Mouse (Mus musculus): Measurements from ENCODE around the gene Hmg20b.

Gene Hmg20b

DNA sequence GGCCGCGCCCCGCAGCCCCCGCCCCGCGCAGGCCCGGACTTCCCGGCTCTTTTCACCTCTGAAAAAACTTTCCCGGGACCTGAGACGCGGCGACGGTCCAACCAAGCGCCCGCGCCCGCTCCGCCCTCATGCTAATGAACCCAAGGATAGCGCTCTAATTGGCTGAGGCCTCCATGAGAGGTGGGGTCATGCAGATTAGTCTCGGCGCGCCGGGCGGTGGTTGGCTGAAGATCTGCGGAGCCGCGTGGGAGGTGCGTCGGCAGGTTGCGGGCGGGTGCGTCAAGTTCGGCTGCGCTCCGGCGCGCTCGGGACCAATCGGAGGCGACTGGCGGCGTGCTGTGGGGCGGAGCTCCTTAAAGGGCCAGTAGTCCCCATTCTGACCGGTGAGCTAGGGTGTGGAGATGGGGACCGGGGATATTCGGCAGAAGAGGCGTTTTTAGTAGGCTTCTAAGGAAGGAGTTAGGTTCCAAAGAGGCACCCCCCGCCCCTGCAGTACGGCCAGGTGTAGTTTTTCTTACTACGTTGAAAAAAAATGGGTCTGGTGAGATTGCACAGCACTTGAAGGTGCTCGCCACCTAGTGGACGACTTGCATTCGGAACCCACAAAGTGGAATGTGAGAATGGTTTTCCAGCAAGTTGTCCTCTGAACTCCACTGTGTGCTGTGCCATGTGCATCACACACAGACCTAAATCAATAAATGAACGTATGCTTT is at the start of gene Hmg20b:
TSS of gene Hmg20b (minus strand) at position 130 of the 713 bp plus-strand sequence.
- DNase-seq (ENCODE audit: low spot score), result peak; percentile 100

DNA sequence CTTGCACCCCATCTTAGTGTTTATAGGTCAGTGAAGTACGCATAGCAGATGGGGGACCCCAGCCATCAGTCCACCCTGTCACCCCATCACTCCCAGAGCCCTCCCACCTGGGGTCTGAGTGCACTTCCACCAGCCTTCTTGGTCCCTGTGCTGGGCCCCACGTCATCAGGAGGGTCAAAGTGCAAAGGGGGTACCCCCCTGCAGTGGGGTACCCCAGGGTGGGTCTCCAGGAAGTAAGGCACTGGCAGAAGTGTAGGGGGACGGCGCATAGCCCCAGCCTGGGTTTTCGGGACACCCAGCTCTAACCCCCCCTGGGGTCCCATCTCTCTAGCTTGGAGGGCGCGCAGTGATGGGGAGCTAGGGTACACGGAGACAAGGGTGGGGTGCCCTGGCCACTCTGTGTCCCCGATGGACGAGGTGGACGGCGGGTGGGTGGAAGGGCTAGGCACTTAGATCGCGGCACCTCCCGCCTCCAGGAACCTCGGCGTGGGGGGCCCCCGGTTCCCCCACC is 49.6 kb upstream of the Hmg20b start:
- no peak for DNase-seq (ENCODE audit: low spot score)

DNA sequence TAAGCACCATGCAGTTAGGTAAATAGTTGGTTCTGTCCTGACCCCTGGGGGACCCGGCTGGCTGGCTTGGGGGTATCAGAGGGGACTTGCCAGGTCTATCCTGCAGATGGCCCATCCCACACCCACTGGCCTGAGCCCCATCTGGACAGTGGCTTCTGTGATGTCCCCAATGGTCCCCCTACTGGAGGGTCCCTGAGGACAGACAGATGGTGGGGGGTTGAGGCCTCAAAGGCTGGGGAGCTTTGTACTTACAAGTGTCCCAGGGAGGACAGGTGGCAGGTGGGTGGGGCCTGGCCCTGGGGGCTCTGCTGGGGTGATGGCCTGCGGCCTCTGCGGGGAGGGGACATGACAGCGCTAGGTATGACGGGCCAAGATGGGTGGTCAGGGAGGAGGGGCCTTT is 49.0 kb upstream of the Hmg20b start:
- no peak for DNase-seq (ENCODE audit: low spot score)

DNA sequence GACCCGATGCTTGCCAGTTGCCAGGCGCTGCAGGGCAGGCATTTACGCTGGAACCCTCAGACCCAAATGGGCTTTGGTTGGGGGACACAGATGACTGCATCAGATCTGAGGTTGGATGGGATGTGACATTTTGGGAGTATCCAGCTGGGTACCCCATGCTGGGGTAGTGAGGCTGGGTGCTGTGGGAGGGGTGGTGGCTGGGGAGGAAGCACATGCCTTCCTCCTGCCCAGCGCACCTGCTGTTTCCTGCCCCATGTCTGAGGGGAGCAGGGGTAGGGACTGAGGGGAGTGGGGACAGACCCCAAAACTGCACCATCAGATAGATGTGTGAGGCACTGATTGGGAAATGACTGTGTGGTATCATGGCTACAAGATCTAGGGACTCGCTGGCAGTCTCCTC is 46.5 kb upstream of the Hmg20b start:
- DNase-seq (ENCODE audit: low spot score), result no peak

DNA sequence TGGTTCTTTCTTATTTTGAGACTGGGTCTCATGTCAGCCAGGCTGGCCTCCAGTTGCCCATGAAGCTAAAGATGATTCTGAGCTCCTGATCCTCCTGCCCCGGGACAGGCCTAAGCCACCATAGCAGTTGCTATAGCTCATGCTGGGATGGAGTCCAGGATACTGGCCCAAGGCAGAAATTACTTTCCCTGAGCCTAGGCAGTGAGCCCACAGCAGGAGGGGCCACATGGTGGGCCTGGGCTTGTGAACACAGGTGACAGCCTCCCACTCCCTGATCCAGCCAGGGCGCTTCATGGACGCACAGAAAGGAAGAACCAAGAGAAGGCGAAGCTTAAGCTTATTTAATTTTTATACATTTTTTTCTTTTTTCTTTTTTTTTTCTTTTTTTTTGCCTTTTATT is 45.6 kb upstream of the Hmg20b start:
- no peak for DNase-seq (ENCODE audit: low spot score)

DNA sequence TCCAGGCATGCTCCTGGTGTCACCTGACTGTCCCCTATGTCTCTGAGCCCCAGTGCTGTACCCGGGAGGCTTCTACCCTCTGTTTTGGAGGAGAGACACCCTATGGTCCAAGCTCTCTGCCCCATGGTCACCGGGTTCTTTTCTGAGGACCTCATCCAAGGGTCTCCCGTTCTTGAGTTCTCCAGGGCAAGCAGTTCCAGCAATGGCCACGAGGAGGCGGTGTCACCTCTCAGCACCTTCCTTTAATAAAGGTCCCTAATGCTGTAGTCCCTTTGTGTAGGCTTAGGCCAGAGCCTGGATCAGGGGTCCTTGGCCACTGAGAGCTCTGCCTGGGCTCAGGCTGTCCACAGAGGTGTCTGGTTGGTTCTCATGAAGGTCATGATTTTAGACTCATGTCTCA is 44.8 kb upstream of the Hmg20b start:
- DNase-seq (ENCODE audit: low spot score), result no peak

DNA sequence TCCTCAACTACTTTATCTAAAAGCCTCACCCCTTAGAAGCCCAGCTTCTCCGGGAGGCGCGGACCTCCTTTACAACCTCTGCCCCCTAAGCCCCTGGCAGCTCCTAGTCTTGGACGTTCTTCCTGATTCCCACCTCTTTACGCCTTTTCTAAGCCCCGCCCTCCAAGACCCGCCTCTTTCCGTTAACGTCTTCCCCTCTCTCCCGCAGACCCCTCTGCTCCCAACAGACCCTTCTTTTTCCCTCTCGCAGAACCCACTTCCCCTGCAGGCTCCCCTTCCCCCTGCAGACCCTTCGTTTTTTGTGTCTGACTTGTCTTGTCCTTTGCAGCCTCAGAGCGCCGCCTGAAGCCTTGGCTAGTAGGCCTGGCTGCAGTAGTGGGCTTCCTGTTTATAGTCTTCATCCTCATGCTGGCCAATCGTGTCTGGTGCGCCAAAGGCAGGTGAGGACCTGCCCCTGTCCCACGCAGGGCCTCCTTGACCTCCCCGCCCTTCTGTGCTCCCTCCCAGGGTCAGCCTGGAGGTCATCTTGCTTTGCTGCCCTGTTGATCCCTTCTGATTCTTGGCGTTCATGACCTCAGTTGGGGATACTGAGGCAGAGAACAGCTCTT is 43.3 kb upstream of the Hmg20b start:
- no peak for DNase-seq (ENCODE audit: low spot score)

DNA sequence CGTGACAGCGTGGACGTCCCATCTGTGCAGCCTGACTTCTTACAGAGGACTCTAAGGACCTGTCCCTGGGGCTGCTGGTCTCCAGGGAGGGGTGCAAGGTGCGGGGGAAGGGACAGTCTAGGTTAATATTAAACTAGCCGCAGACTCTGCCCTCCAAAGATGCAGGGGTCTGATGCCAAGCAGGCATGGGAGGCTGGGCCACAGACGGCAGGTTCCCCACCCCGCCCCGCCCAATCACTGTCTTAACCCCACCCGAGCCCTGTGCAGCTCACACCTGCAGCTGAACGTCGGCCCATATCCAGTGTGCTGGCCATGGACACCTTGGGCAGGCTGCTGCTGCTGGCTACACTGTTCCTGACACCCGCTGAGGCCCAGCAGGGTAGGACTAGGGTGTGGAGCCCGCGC is 42.5 kb upstream of the Hmg20b start, which contains the start of gene Smim24:
TSS of gene Smim24 (plus strand) at position 271 of the 405 bp plus-strand sequence.
- no peak for DNase-seq (ENCODE audit: low spot score)

DNA sequence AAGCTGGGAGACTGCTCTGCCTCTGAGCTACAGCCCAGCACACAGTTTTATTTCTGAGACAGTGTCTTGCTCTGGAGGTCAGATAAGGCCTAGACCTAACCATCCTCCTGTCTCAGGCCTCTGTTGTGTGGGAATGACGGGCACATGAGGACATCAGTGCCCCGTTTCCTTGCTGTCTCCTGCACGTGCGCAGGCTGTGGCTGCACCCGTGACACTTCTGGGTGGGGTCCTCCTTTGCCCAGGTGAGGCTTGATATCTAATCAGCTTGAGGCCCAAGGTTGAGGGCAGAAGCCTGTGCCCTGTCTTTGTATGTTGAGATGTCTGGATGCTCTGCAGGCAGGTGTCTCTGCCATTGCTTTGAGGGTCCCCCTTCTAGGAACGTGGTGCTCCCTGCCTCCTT is 42.0 kb upstream of the Hmg20b start:
- no peak for DNase-seq (ENCODE audit: low spot score)

DNA sequence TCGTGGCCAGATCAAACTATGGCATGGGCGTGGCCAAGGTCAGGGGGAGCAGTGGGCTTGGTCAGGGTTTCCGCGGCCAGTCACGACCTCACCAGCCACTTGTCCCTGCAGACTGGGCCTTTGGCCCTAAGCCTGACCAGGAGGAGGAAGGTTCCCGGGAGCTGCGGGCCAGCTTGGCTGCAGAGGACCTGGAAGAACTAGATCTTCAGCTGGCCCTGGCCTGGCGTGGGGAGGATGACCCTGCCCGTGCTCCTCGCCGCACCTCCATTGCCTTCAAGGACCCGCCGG is 40.3 kb upstream of the Hmg20b start:
- DNase-seq (ENCODE audit: low spot score), result no peak

DNA sequence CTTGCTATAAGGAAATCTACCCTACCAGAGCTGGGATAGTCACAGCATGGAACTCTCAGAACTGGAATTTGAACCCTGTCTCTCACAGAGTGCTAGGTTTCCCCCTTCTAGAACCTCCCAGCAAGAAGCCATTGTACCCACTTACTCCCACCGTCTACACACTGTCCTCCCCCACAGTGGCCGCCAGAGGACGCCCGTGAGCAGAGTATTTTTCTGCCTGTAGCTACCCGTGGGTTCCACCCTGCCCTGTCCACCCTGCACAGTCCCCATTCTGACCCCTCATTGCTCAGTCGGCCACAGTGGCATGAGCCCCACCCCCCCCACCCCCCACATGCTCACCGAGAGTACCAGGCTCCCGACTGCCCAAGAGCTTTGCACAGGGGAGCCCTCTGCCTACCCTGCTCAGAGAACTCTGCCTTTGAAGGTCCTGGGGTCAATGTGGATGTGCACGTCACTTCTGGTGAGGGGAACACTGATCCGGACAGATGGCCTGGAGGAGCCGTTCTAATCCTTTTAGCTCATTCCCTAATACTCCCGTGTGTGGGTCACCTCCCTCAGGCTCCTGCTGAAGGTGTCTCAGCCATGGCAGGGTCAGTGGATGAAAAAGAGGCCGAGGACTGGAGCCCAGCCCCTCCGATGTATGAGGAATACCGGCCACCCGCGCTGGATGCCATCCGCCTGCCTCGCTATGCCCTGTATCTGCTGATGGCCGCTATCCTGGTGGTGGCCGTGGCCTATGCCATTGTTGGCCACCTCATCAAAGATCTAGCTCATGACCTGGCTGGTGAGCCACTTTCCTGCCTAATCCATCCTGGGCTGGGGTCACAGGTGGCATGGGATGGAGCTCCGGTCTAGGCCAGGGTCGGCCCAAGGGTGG is 39.8 kb upstream of the Hmg20b start:
- no peak for DNase-seq (ENCODE audit: low spot score)

DNA sequence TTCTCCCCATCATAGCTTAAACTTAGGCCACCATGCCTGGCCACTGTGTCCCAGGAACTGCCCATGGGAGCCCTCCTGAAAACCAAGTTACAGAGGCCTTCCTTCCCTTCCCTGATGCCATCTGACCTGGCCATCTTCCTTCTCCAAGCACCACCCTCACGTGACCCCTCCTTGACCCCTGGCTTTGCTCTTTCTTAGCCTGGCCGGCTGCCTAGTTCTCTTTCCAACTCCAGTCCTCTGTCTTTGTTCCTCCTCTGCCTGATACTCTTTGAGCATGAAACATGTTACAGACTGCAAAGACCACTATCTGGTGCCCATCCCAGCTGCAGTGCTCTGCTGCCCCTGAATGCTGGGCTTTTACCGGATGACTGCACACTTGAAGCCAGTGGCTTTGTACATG is 39.1 kb upstream of the Hmg20b start:
- DNase-seq (ENCODE audit: low spot score), result peak; percentile 80

DNA sequence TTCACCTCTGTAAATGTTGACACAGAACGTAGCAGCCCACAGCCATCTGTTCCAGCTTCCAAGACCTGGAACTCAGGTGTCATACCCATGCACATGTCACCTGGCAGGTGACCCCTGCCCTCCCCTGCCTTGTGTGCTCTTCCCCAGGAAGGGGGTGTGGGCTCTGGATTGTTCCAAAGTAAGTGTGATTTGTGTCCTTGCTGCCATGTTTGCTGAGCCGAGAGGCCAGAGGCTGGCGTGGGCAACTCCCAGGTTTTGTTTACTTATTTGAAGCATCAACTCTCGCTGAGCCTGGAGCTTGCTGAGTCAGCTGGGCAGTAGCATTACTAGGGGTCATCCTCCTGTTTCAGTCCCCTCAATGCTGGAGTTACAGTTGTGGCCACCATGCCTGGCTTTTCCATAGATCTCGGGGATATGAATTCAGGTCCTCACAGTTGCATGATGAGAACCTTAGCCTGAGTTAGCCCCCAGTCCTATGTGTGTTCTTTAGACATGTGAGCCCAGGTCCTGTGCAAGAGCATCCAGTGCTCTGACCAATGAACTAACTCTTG is 38.3 kb upstream of the Hmg20b start, which contains the start of gene Gm48552:
TSS of gene Gm48552 (plus strand) at position 501 of the 551 bp plus-strand sequence.
- no peak for DNase-seq (ENCODE audit: low spot score)

DNA sequence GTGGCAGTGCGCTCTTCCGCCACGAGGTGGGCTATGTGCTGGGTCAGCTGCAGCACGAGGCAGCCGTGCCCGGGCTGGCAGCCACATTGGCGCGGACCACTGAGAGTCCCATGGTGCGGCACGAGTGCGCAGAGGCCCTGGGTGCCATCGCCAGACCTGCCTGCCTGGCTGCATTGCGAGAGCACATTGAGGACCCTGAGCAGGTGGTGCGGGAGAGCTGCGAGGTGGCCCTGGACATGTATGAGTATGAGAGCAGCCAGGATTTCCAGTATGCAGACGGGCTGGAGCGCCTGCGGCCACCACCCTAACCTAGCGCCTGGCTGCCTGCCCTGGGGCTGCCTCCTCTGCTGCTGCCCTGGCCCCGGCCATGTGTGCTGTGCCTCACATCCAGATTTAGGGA is 37.4 kb upstream of the Hmg20b start:
- no peak for DNase-seq (ENCODE audit: low spot score)

DNA sequence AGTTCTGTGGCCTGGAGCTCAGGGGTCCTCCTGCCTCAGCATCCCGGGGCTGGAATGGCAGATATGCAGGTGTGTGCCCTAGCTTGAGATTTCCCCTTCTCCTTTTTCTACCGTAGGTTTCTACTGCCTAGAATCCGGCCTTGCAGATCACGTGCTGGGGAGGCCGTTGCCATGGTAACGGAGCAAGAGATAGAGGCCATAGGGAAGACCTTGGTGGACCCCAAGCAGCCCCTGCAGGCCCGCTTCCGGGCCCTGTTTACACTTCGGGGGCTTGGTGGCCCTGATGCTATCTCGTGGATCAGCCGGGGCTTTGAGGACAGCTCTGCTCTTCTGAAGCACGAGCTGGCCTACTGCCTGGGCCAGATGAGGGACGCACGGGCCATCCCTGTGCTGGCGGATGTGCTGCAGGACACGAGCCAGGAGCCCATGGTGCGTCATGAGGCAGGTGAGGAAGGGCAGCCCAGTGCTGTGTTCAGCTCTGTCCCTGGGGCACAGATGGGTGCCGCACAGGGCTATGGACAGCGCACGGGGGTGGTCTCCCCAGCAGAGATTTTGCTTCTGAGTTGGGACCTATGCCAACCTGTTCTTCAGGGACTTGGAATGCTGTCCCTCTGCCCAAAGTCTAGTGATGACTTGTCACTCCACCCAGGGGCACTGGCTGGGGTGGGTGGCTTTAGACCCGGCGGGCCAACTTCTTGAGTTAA is 35.5 kb upstream of the Hmg20b start:
- DNase-seq (ENCODE audit: low spot score), result no peak

DNA sequence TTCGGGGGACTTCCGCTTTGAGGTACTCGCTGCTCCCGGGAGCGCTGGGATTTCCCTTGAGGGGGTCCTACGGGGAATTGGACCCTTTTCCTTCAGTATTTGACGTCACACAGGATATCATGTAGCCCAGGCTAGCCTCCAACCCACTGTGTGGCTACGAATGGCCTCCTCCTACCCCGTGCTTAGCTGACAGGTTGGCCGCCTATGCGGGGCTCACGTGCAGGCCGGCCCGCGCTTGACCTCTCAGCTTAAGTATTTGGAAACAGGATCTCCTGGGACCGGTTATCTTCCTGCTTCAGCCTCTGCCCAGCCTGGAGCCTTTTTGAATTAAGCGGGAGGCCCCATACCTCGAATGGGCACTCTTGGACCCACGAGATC is 34.3 kb upstream of the Hmg20b start:
- no peak for DNase-seq (ENCODE audit: low spot score)

DNA sequence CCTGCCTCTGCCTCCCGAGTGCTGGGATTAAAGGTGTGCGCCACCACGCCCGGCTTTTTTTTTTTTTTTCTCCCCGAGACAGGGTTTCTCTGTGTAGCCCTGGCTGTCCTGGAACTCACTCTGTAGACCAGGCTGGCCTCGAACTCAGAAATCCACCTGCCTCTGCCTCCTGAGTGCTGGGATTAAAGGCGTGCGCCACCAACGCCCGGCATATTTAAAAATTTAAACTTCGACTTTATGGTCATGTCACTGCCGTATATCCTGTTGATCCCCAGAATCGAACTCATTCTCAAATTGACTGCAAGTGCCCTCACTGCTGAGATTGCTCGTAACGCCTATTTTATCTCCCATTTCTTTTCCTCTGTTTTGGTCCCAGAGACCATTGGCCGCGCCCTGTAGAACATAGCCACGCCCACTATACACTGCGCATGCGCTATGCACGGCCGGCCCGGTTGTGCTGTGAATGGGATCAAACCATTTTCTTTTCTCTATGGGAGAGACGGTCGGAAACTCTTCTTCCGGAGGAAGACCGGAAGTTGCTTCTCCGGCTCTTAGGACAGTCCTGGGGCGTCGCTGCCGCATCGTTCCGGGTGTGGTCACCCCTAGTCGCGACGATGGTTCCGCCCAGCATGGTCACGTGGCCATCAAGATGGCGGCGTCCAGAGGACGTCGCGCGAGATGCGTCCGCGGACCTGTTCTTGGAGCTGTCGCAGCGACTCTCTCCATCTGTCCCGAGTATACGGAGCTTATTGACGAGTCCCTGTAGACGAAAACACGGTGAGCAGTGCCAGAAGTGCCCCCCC is 33.7 kb upstream of the Hmg20b start, which contains the start of the genes Dohh and Gm48551:
TSS of gene Dohh (plus strand) at position 627 of the 803 bp plus-strand sequence.
TSS of gene Gm48551 (plus strand) at position 665 of the 803 bp plus-strand sequence.
- peak; percentile 98 for DNase-seq (ENCODE audit: low spot score)

DNA sequence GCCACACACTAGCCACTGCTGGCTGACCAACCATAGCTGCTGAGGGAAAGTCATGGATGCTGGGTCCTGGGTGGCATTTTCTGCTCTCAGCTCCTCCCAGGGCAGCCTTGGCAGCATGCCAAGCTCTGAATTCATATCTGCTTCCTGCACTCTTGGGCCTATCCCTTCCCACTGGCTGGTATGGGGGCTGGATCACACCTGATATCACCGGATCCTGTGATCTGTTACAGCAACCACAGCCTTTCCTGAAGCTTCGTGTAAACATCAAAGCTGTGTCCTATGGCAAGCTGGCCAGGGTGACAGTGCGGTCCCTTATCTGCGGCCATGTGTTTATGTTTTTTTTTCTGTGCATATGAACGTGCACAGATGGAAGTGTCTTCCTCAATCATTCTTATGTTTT is 31.8 kb upstream of the Hmg20b start:
- DNase-seq (ENCODE audit: low spot score), result no peak

DNA sequence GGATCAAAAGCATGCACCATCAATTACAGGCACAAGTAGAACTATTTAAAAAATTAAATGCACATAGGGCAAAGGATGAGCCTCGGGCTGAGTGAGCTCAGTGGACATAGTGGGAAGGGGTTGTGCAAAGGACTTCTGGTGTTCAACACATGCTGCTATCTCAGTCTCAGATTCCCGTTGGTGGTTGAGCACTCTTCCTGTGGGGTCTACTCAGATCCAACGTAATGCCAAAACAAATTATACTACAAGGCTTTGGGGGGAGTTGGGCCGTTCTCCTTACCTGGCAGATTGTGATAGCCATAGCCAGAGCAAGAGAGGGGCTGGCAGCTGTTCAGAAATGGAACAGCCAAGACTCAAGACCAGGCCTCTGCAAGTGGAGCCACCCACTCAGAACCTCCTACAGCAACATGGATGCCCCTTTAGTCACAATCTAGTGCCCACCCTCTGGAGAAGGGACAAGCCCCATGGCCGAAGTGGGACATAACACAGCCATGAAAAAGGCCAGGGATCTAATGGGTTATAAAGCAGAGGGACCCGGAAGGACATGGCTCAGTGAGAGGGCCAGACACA is 29.6 kb upstream of the Hmg20b start:
- no peak for DNase-seq (ENCODE audit: low spot score)

DNA sequence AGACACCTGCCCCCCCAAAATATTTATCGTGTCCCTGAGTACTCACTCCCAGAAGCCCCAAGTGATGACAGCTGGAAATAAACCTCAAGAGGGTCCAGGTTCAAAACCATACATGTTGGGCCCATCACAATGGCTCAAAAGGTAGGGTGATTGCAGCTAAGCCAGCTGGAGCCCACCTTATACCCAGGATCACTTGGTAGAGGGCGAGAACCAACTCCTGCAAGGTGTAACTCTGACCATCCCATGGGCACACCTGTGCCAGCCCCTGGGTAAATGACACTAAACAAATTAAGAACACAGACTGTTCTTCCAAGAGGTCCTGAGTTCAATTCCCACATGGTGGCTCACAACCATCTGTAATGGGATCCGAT is 28.9 kb upstream of the Hmg20b start:
- no peak for DNase-seq (ENCODE audit: low spot score)
